Comparison of ENCODE assay signal across 13 mouse cellular contexts in genomic region chr3:29135176-29136064, GRCm38 (mm10). TPM values are rescaled to one million over a fixed set of nuclear protein-coding genes. Genes with fewer than 3 reads are reported as not detected.
DNase-seq lines count a peak whose midpoint lies in the region; ATAC-seq lines count a peak whose summit lies in the region.
"Had no signal": no experiment of that assay in that cellular context is flagged by ENCODE, and none has a peak within 500 bp of the region (broad histone marks: within the 10 kb centered on the region; RNA-seq: fewer than 3 reads in every experiment).

No protein-coding gene starts in this region.

- DNase-seq in ES-CJ7 (ENCODE audit: low read depth, low spot score) (peak; percentile 77), R1 (ENCODE audit: low read depth, low spot score) (peak; percentile 60), adipocyte (ENCODE audit: low spot score) (no peak), MN1 (ENCODE audit: low spot score) (no peak)
- DNase-seq in midbrain, embryonic 11.5 days (ENCODE audit: low spot score, missing footprints) = peak; percentile 91
- no peak for DNase-seq in spleen, postnatal 10 days (ENCODE audit: low spot score in 2 of 2)
- DNase-seq: adrenal gland, postnatal 14 days; kidney, postnatal 25 days; thymus, postnatal 14 days had no signal

- no peaks in the 10 kb centered on the region for H3K9me3 ChIP-seq in forebrain, embryonic 13.5 days (replicated peaks)
- H3K9me3 ChIP-seq in midbrain, embryonic 11.5 days (ENCODE audit: control insufficient read depth, low read length) = no peaks in the 10 kb centered on the region
- H3K9me3 ChIP-seq: limb, embryonic 15.5 days had no signal

- no peaks in the 10 kb centered on the region for H3K27me3 ChIP-seq in forebrain, embryonic 13.5 days
- no peaks in the 10 kb centered on the region for H3K27me3 ChIP-seq in midbrain, embryonic 11.5 days (ENCODE audit: control insufficient read depth, insufficient read depth, low read length)
- H3K27me3 ChIP-seq: limb, embryonic 15.5 days had no signal

- ATAC-seq in forebrain, embryonic 13.5 days = peak; percentile 65
- peak; percentile 77 for ATAC-seq in midbrain, embryonic 11.5 days (ENCODE audit: low FRiP score)
- ATAC-seq in megakaryocyte, adult 5-6 weeks (ENCODE audit: poor library complexity, severe bottlenecking) = no peak

- peaks cover 36% of the 10 kb centered on the region for H3K4me1 ChIP-seq in forebrain, embryonic 13.5 days
- peaks cover 26% of the 10 kb centered on the region for H3K4me1 ChIP-seq in midbrain, embryonic 11.5 days (ENCODE audit: control insufficient read depth, insufficient read depth, low read length)
- H3K4me1 ChIP-seq: limb, embryonic 15.5 days had no signal

- no peak overlapping the region for H3K4me3 ChIP-seq in forebrain, embryonic 13.5 days
- H3K4me3 ChIP-seq in midbrain, embryonic 11.5 days (ENCODE audit: low read depth, low read length) = no peak overlapping the region
- H3K4me3 ChIP-seq: limb, embryonic 15.5 days had no signal

- peak overlapping the region; percentile 26 for H3K4me2 ChIP-seq in forebrain, embryonic 13.5 days
- H3K4me2 ChIP-seq in midbrain, embryonic 11.5 days = peak overlapping the region; percentile 34

- no peaks in the 10 kb centered on the region for H3K36me3 ChIP-seq in forebrain, embryonic 13.5 days (ENCODE audit: poor library complexity, severe bottlenecking)
- H3K36me3 ChIP-seq in midbrain, embryonic 11.5 days (ENCODE audit: control insufficient read depth, insufficient read depth, low read length) = no peaks in the 10 kb centered on the region
- H3K36me3 ChIP-seq: limb, embryonic 15.5 days had no signal

- no peak overlapping the region for H3K9ac ChIP-seq in forebrain, embryonic 13.5 days
- no peak overlapping the region for H3K9ac ChIP-seq in midbrain, embryonic 11.5 days (ENCODE audit: low read length)
- H3K9ac ChIP-seq: limb, embryonic 15.5 days had no signal

- 10% methylated on average over 9 of the region's 9 CpGs for WGBS in forebrain, embryonic 13.5 days
- WGBS in midbrain, embryonic 11.5 days = 11% methylated on average over 9 of the region's 9 CpGs

- peak overlapping the region; percentile 74 for H3K27ac ChIP-seq in forebrain, embryonic 13.5 days
- H3K27ac ChIP-seq in midbrain, embryonic 11.5 days (ENCODE audit: low read depth, low read length) = no peak overlapping the region
- H3K27ac ChIP-seq: limb, embryonic 15.5 days; macrophage had no signal

RNA-seq across cellular contexts. Expression of gene Egfem1, which starts 53.6 kb away (rescaled TPM):
- 5.2 and 9.5 TPM in 2 replicates for polyA plus RNA-seq in forebrain, embryonic 13.5 days (2015; fragmentation: Nextera tagmentation; extraction: Ambion mirVana)
- 14.7 TPM in 2 replicates for polyA plus RNA-seq in midbrain, embryonic 11.5 days (2014; fragmentation: Nextera tagmentation; extraction: Ambion mirVana)
- not detected in 2 replicates for total RNA-seq in megakaryocyte, adult 5-6 weeks (2015)
- total RNA-seq in megakaryocyte, adult 5-6 weeks (2017) = not detected in 2 replicates
- polyA plus RNA-seq: macrophage had no signal

Comparison
In these comparisons a context has a peak if more than half of its experiments do, and no peak if none do; other contexts are left out.
1. DNase-seq: peak in ES-CJ7 (single experiment), R1 (single experiment) and midbrain, embryonic 11.5 days (single experiment); none in adipocyte (single experiment), MN1 (single experiment) and spleen, postnatal 10 days (0 of 2).